Mouse (Mus musculus): ENCODE data around the gene Zfand6.

The Zfand6 gene

DNA sequence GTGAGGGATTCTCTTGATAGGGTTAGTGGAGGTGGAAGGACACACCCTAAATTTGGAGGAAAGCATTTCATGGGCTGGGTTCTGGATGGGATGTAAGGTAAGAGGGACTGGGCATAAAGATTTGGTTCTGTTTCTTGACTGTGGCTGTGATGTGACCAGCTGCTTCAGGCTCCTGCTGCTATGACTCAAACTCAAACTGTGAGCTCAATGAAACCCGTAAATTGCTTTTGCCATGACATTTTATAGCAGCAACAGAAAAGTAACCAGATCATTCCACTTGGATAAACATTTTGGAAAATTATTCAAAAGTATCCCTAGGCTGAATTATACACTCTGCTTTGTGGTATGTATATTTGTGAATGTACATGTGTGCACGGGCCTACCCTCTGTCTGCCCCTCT lies 99.1 kb downstream of the Zfand6 start:
- no peak for DNase-seq (ENCODE audit: low read depth, low spot score)
- no peaks in the 10 kb centered on the region for H3K36me3 ChIP-seq (ENCODE audit: control insufficient read depth, insufficient read depth, low read length, poor library complexity, severe bottlenecking)
- no peaks in the 10 kb centered on the region for H3K27me3 ChIP-seq (ENCODE audit: control insufficient read depth, insufficient read depth, low read length, poor library complexity, severe bottlenecking)

GRCm38 (mm10) chr7:84587101-84587783 lies 102.5 kb downstream of the Zfand6 start:
- H3K27me3 ChIP-seq (ENCODE audit: control insufficient read depth, insufficient read depth, low read length, poor library complexity, severe bottlenecking): no peaks in the 10 kb centered on the region
- no peak for DNase-seq (ENCODE audit: low read depth, low spot score)
- no peaks in the 10 kb centered on the region for H3K36me3 ChIP-seq (ENCODE audit: control insufficient read depth, insufficient read depth, low read length, poor library complexity, severe bottlenecking)

DNA sequence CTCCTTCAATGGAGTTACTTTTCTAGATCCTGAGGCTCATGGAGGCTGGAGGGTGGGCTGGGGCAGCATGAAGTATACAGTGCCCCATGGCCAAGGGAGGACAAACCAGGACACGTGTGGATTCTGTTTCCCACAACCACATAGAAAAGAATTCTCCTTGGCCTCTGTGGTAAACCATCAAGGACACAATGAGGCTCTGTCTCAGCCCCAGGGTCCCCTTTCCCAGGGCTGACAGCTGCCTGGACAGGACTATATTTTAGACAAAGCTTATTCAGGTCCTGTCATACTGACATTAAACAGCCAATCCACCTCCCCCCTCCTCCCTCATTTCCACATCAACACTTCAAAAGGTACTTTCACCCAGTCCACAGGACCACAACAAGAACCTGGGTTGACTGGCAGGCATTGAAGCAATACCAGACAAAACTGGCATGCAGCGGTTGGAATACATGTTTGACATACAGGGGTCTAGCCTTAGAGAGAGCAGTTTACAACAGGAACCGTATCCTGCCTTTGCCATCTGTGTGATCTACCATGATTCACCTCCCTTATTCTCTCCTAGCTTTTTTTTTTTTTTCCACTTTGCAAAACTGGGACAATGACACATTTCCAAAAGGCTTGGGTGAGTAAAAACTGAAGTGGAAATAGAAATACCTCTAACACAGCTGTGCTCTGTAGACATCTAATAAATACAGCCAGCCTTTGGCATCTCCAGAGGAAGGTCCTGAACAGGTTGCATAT lies 103.2 kb downstream of the Zfand6 start:
- DNase-seq (ENCODE audit: low read depth, low spot score): no peak
- Histone ChIP-seq H3K36me3 (ENCODE audit: control insufficient read depth, insufficient read depth, low read length, poor library complexity, severe bottlenecking) (no peaks in the 10 kb centered on the region), H3K27me3 (ENCODE audit: control insufficient read depth, insufficient read depth, low read length, poor library complexity, severe bottlenecking) (no peaks in the 10 kb centered on the region)

- H3K36me3 ChIP-seq (ENCODE audit: control insufficient read depth, insufficient read depth, low read length, poor library complexity, severe bottlenecking): no peaks in the 10 kb centered on the region
- no peaks in the 10 kb centered on the region for H3K27me3 ChIP-seq (ENCODE audit: control insufficient read depth, insufficient read depth, low read length, poor library complexity, severe bottlenecking)
- no peak for DNase-seq (ENCODE audit: low read depth, low spot score)
Measured at GRCm38 (mm10) chr7:84585086-84585485, 104.7 kb downstream of the Zfand6 start.

DNA sequence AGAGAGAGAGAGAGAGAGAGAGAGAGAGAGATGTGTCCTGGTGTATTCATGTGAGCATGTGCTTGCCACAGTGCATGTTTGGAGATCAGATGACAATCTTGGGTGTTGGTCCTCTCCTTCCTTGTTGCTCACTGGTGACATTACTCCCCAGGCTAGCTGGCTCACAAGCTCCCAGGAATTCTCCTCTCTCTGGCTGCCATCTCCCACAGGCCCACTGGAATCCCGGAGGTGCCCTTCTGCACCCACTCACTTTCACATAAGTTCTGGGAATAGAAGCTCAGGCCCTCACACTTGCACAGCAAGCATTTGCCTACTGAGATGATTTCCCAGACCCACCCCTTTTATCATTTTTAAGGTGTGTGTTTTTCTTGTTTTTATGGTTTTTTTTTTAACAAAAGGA lies 110.0 kb downstream of the Zfand6 start:
- DNase-seq (ENCODE audit: low read depth, low spot score): no peak
- Histone ChIP-seq H3K27me3 (ENCODE audit: control insufficient read depth, insufficient read depth, low read length, poor library complexity, severe bottlenecking) (no peaks in the 10 kb centered on the region), H3K36me3 (ENCODE audit: control insufficient read depth, insufficient read depth, low read length, poor library complexity, severe bottlenecking) (no peaks in the 10 kb centered on the region)

GRCm38 (mm10) chr7:84578841-84579240 lies 110.9 kb downstream of the Zfand6 start:
- DNase-seq (ENCODE audit: low read depth, low spot score): no peak
- no peaks in the 10 kb centered on the region for H3K36me3 ChIP-seq (ENCODE audit: control insufficient read depth, insufficient read depth, low read length, poor library complexity, severe bottlenecking)
- no peaks in the 10 kb centered on the region for H3K27me3 ChIP-seq (ENCODE audit: control insufficient read depth, insufficient read depth, low read length, poor library complexity, severe bottlenecking)

DNA sequence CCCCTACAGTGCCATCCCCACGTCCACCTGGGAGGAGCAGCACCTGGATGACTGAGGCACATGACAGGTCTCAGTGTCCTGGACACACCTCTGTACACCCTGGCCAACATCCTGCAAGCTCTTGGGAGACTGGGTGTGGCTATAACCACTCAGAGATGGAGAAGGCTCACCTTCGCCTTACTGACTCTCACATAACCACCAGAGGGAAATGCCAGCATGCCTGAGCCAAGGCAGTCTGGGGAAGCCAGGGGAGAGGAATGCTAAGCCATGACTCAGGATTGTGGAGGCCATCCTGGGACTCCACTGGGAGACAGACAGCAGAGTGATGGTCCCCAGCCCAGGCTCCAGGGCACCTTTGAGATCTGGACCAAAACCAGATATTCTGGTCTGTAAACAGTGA lies 112.7 kb downstream of the Zfand6 start:
- no peak for DNase-seq (ENCODE audit: low read depth, low spot score)
- no peaks in the 10 kb centered on the region for H3K27me3 ChIP-seq (ENCODE audit: control insufficient read depth, insufficient read depth, low read length, poor library complexity, severe bottlenecking)
- no peaks in the 10 kb centered on the region for H3K36me3 ChIP-seq (ENCODE audit: control insufficient read depth, insufficient read depth, low read length, poor library complexity, severe bottlenecking)

GRCm38 (mm10) chr7:84566200-84566599 lies 123.6 kb downstream of the Zfand6 start:
- no peaks in the 10 kb centered on the region for H3K36me3 ChIP-seq (ENCODE audit: control insufficient read depth, insufficient read depth, low read length, poor library complexity, severe bottlenecking)
- no peaks in the 10 kb centered on the region for H3K27me3 ChIP-seq (ENCODE audit: control insufficient read depth, insufficient read depth, low read length, poor library complexity, severe bottlenecking)
- DNase-seq (ENCODE audit: low read depth, low spot score): no peak

GRCm38 (mm10) chr7:84564236-84564635 lies 125.5 kb downstream of the Zfand6 start:
- Histone ChIP-seq H3K36me3 (ENCODE audit: control insufficient read depth, insufficient read depth, low read length, poor library complexity, severe bottlenecking) (no peaks in the 10 kb centered on the region), H3K27me3 (ENCODE audit: control insufficient read depth, insufficient read depth, low read length, poor library complexity, severe bottlenecking) (no peaks in the 10 kb centered on the region)
- no peak for DNase-seq (ENCODE audit: low read depth, low spot score)

All from splenic B cell, adult 2 months (primary cell).